Mouse (Mus musculus) CH12.LX (cell line): Measurements from ENCODE around the gene Ssh3.

ENCODE experiments used
- BHLHE40 ChIP-seq: IDR thresholded peaks from 2 replicates; pipeline ENCODE4 v1.6.1; 2011; ENCODE audit warnings: mild to moderate bottlenecking, low read depth, low read length, improper control_type of control experiment
- CHD1 ChIP-seq: IDR thresholded peaks from 2 replicates; pipeline ENCODE4 v1.6.1; 2012; ENCODE audit warnings: low read depth, low read length, improper control_type of control experiment, inconsistent platforms
- CTCF ChIP-seq, 2 experiments: IDR thresholded peaks in 1 of 2; conservative IDR thresholded peaks in 1 of 2; 2 replicates each; pipeline ENCODE4 v1.5.1; 2011 to 2012; ENCODE audit warnings: low read depth in 2 of 2, low read length in 2 of 2, improper control_type of control experiment in 1 of 2, inconsistent platforms in 1 of 2, mild to moderate bottlenecking in 1 of 2, moderate library complexity in 1 of 2
- ELF1 ChIP-seq: IDR thresholded peaks from 2 replicates; pipeline ENCODE4 v1.6.1; 2014; ENCODE audit warnings: low read depth, mild to moderate bottlenecking, inconsistent platforms, low read length, improper control_type of control experiment
- HCFC1 ChIP-seq: IDR thresholded peaks from 2 replicates; pipeline ENCODE4 v1.6.1; 2012; ENCODE audit warnings: low read depth, mild to moderate bottlenecking, inconsistent platforms, low read length, improper control_type of control experiment
- KAT2A ChIP-seq: IDR thresholded peaks from 2 replicates; pipeline ENCODE4 v1.6.1; 2012; ENCODE audit warnings: low read length, improper control_type of control experiment, inconsistent platforms; ENCODE audit not compliant: insufficient replicate concordance
- MAX ChIP-seq: IDR thresholded peaks from 2 replicates; pipeline ENCODE4 v1.6.1; 2011; ENCODE audit warnings: low read length, improper control_type of control experiment
- MAZ ChIP-seq: IDR thresholded peaks from 2 replicates; pipeline ENCODE4 v1.6.1; 2012; ENCODE audit warnings: low read depth, mild to moderate bottlenecking, inconsistent platforms, low read length, improper control_type of control experiment, moderate library complexity
- MEF2A ChIP-seq: IDR thresholded peaks from 2 replicates; pipeline ENCODE4 v1.6.1; 2014; ENCODE audit warnings: low read depth, mild to moderate bottlenecking, inconsistent platforms, low read length, improper control_type of control experiment, borderline replicate concordance
- MXI1 ChIP-seq: IDR thresholded peaks from 2 replicates; pipeline ENCODE4 v1.6.1; 2011; ENCODE audit warnings: mild to moderate bottlenecking, low read depth, low read length, improper control_type of control experiment
- MYC ChIP-seq: IDR thresholded peaks from 2 replicates; pipeline ENCODE4 v1.6.1; 2011; ENCODE audit warnings: low read depth, mild to moderate bottlenecking, improper control_type of control experiment, low read length
- POLR2A ChIP-seq: IDR thresholded peaks from 2 replicates; pipeline ENCODE4 v1.6.1; 2011; ENCODE audit warnings: low read depth, mild to moderate bottlenecking, improper control_type of control experiment, low read length
- USF1 ChIP-seq: IDR thresholded peaks from 2 replicates; pipeline ENCODE4 v1.6.1; 2014; ENCODE audit warnings: low read depth, mild to moderate bottlenecking, inconsistent platforms, low read length, improper control_type of control experiment
- ZNF384 ChIP-seq: IDR thresholded peaks from 2 replicates; pipeline ENCODE4 v1.6.1; 2012; ENCODE audit warnings: low read depth, low read length, improper control_type of control experiment, inconsistent platforms

GRCm38 (mm10) chr19:4242416-4242815 is 26.6 kb downstream of the Ssh3 start:
- TF ChIP-seq POLR2A (no peak), CTCF (conservative IDR thresholded peaks at IDR 0.05 in 1 of 2, IDR thresholded peaks at IDR 0.05 in 1 of 2; ENCODE audit: low read depth in 2 of 2, low read length in 2 of 2) (peak in 1 of 2 experiments; percentile 61; a peak in 2 of 4 replicates), MYC (no peak), MEF2A (no peak), MAX (no peak), ZNF384 (no peak), HCFC1 (no peak), ELF1 (no peak), MAZ (no peak), BHLHE40 (no peak), CHD1 (no peak), MXI1 (no peak), USF1 (no peak), KAT2A (no peak)
